Mouse (Mus musculus) liver, embryonic 14.5 days (tissue): Measurements from ENCODE around the gene Inca1. TPM values are rescaled to one million over a fixed set of nuclear protein-coding genes. Genes with fewer than 3 reads are reported as not detected.

Experiments
- ATAC-seq: fragments of 200-750 bp; cut with Nextera tagmentation; 2 replicates; pipeline ENCODE4 v1.8.0; 2017; ENCODE audit warnings: moderate number of reproducible peaks, mild to moderate bottlenecking, moderate library complexity; ENCODE audit not compliant: insufficient read depth
- DNase-seq, 3 experiments: peaks; one replicate each; pipeline ENCODE4 v3.0.0-alpha.2; 2012 to 2013; ENCODE audit warnings: low read depth in 3 of 3, low spot score in 3 of 3
- H3K27ac ChIP-seq: fragments of 300-500 bp; sonication (generic); 2 replicates; pipeline ENCODE4 v1.5.1; 2014; ENCODE audit warnings: moderate library complexity, mild to moderate bottlenecking, control low read depth, inconsistent platforms
- H3K27me3 ChIP-seq: fragments of 300-500 bp; sonication (generic); 2 replicates; pipeline ENCODE4 v1.6.1; 2014; ENCODE audit warnings: mild to moderate bottlenecking, low read length, moderate library complexity; ENCODE audit not compliant: control insufficient read depth, insufficient read depth
- H3K36me3 ChIP-seq: fragments of 300-500 bp; sonication (generic); replicated peaks from 2 replicates; pipeline ENCODE4 v1.6.1; 2014; ENCODE audit warnings: low read depth; ENCODE audit not compliant: control insufficient read depth, insufficient read depth
- H3K4me1 ChIP-seq, 2 experiments: fragments of 200-500 bp in 1 of 2; fragments of 300-500 bp in 1 of 2; sonication (generic) in 1 of 2; replicated peaks; 2 replicates each; pipeline ENCODE4 v1.6.1; 2012 to 2014; ENCODE audit warnings: antibody characterized with exemption in 1 of 2, inconsistent platforms in 1 of 2, low read length in 1 of 2; ENCODE audit not compliant: control insufficient read depth in 2 of 2, insufficient read depth in 2 of 2
- H3K4me2 ChIP-seq: fragments of 300-500 bp; sonication (generic); 2 replicates; pipeline ENCODE4 v1.6.1; 2014; ENCODE audit warnings: low read depth, mild to moderate bottlenecking, control low read depth, moderate library complexity
- H3K4me3 ChIP-seq, 2 experiments: fragments of 200-500 bp in 1 of 2; fragments of 300-500 bp in 1 of 2; sonication (generic) in 1 of 2; 2 replicates each; pipeline ENCODE4 v1.5.1; 2012 to 2014; ENCODE audit warnings: low read depth in 2 of 2, low read length in 2 of 2, mild to moderate bottlenecking in 2 of 2, control low read depth in 1 of 2, inconsistent platforms in 1 of 2, moderate library complexity in 1 of 2; ENCODE audit not compliant: insufficient read depth in 1 of 2
- H3K9ac ChIP-seq: fragments of 300-500 bp; sonication (generic); replicated peaks from 2 replicates; pipeline ENCODE4 v1.6.1; 2014; ENCODE audit warnings: mild to moderate bottlenecking, control low read depth, moderate library complexity
- H3K9me3 ChIP-seq: fragments of 300-500 bp; sonication (generic); 2 replicates; pipeline ENCODE4 v1.6.1; 2016; ENCODE audit warnings: low read length, mixed read lengths; ENCODE audit not compliant: control insufficient read depth
- CTCF ChIP-seq: IDR thresholded peaks from 2 replicates; pipeline ENCODE4 v1.5.1; 2016; ENCODE audit warnings: antibody characterized with exemption, low read depth, control low read depth
- EP300 ChIP-seq: IDR thresholded peaks from 2 replicates; pipeline ENCODE4 v1.6.1; 2016; ENCODE audit warnings: antibody characterized with exemption, low read depth
- WGBS: fragments of 180-500 bp; shearing (Covaris S2); extraction: QIAGEN DNeasy Blood & Tissue Kit; methylation state at CpG from one replicate; pipeline ENCODE4 v1.1.7; 2014; ENCODE audit not compliant: insufficient replicate concordance; 5-methylcytosine and 5-hydroxymethylcytosine counted together
- polyA plus RNA-seq, 2 experiments: library from polyadenylated mRNA; depleted of rRNA in 1 of 2; stranded (reverse) in 1 of 2; unstranded in 1 of 2; fragments of >200 nt; fragmentation: Nextera tagmentation in 1 of 2; extraction: Ambion mirVana in 1 of 2; gene quantifications; 2 replicates each; pipeline versions ENCODE4 v1.2.1 to v1.2.3; 2012 to 2014

Inca1 gene
- polyA plus RNA-seq (2012; rRNA removed), result 0.63 and 1.2 TPM in 2 replicates
- polyA plus RNA-seq (2014; fragmentation: Nextera tagmentation; extraction: Ambion mirVana), result 0.71 and 1.4 TPM in 2 replicates

- Histone ChIP-seq H3K27ac (no peak within 1 kb of the TSS), H3K4me3 (peak within 1 kb of the TSS; percentile 77 to 89), H3K4me2 (peak within 1 kb of the TSS; percentile 89), H3K9ac (peak within 1 kb of the TSS; percentile 66), H3K27me3 (peaks cover 4% of the 10 kb centered on the region), H3K36me3 (no peaks in the 10 kb centered on the region), H3K4me1 (peaks cover 0 to 4% of the 10 kb centered on the region in 2 experiments; a peak in 1 of 4 replicates), H3K9me3 (no peaks in the 10 kb centered on the region)
- TF ChIP-seq EP300 (no peak), CTCF (no peak)
- ATAC-seq, result peak; percentile 98
- 1% methylated on average over 68 of the region's 69 CpGs for WGBS
- DNase-seq, result peak; percentile 73 to 79 (median 78)
These were observed at the start of gene Inca1, which contains the start of gene Kif1c for GRCm38 (mm10) chr11:70699722-70700556. Gene Inca1, minus strand, starts transcription at chr11:70700155. Gene Kif1c, plus strand, starts transcription at chr11:70700548.

GRCm38 (mm10) chr11:70747876-70748545 is 48.1 kb upstream of the Inca1 start:
- DNase-seq (no peak), ATAC-seq (no peak)
- TF ChIP-seq EP300 (no peak), CTCF (no peak)
- Histone ChIP-seq H3K4me3 (no peak overlapping the region), H3K4me1 (0 out of 4 replicates have a peak, but pooled peaks cover 0 to 2% of the 10 kb centered on the region in 2 experiments), H3K4me2 (no peak overlapping the region), H3K9ac (no peak overlapping the region), H3K36me3 (no peaks in the 10 kb centered on the region), H3K27me3 (no peaks in the 10 kb centered on the region), H3K27ac (no peak overlapping the region), H3K9me3 (no peaks in the 10 kb centered on the region)
- WGBS, result 67% methylated on average over 4 of the region's 4 CpGs

DNA sequence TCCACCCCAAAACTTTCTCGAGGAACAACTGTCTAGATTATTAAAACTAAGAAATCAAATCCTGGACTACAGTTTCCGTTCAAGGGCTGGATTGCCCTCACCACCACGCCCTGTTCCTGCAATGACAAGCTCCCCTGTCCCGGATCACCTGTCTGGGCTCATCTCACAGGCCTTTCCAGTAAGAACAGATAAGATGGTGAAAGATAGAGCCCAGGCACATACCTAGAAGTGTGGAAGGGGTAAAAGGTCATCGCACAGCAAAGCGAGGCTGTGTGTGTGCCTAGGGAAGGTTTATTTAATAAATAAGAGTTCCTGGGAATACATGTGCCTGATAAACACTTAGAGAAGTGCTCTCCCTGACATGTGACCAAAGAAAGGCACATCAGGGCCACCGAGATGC is 45.7 kb upstream of the Inca1 start:
- Histone ChIP-seq H3K4me3 (no peak overlapping the region), H3K9me3 (no peaks in the 10 kb centered on the region), H3K9ac (no peak overlapping the region), H3K36me3 (no peaks in the 10 kb centered on the region), H3K27me3 (no peaks in the 10 kb centered on the region), H3K4me1 (no peaks in the 10 kb centered on the region; a peak in 1 of 4 replicates), H3K27ac (no peak overlapping the region), H3K4me2 (no peak overlapping the region)
- no peak for ATAC-seq
- DNase-seq, result no peak
- 58% methylated on average over 7 of the region's 7 CpGs for WGBS
- TF ChIP-seq CTCF (no peak), EP300 (no peak)

DNA sequence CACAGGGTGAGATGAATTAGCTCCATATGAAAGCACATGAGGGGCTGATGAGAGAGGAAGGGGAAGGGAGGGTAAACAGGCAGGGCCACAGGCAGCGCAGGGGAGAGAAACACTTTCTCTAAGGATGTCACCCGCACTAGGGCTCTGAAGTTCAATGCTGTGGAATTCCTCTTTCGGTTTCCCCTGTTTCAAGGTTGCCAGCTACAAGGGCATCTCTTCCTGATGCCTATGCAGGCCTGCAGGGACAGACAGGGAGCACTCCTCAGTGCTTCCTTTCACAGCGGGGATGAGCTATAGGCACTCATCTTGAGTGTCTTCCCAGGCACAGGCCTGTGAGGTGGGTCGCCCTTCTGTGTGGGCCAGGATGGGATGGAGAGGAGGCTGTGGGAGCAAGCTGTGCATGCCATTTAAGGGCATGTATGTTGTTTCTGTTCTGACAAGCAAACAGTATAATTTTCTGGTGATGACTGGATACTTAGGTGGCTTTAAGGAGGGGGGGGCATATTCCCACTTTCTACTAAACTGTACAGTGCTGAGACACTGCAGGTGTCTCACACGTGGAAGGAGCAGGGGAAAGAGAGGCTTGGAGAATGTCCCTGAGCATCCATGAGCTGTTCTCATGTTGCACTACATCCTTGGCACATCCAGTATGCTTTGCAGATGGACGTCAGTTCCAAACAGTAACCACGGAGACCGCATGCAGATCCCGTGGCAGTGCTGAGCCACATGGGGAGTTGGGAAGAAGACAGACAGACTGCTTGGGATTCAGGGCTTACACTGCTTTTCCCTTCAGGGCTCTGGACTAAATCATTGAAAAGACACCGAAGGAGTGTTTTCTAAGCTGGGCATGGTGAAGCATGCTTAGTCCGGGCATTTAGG is 42.9 kb upstream of the Inca1 start:
- no peaks in the 10 kb centered on the region for H3K27me3 ChIP-seq
- DNase-seq (no peak), ATAC-seq (no peak)
- no peak overlapping the region for H3K4me2 ChIP-seq
- TF ChIP-seq EP300 (no peak), CTCF (no peak)
- H3K4me3 ChIP-seq, result no peak overlapping the region
- no peaks in the 10 kb centered on the region for H3K9me3 ChIP-seq
- H3K36me3 ChIP-seq, result no peaks in the 10 kb centered on the region
- no peaks in the 10 kb centered on the region; a peak in 1 of 4 replicates for H3K4me1 ChIP-seq
- no peak overlapping the region for H3K9ac ChIP-seq
- WGBS, result 68% methylated on average over 12 of the region's 12 CpGs
- H3K27ac ChIP-seq, result no peak overlapping the region
